Mouse (Mus musculus) liver, embryonic 15.5 days (tissue): ENCODE data around the gene Il2ra. TPM values are rescaled to one million over a fixed set of nuclear protein-coding genes. Genes with fewer than 3 reads are reported as not detected.

ENCODE experiments used
- ATAC-seq: fragments of 200-750 bp; cut with Nextera tagmentation; 2 replicates; pipeline ENCODE4 v1.8.0; 2017; ENCODE audit warnings: moderate number of reproducible peaks, mild to moderate bottlenecking, moderate library complexity; ENCODE audit not compliant: insufficient read depth
- H3K27ac ChIP-seq: fragments of 300-500 bp; sonication (generic); replicated peaks from 2 replicates; pipeline ENCODE4 v1.5.1; 2015; ENCODE audit warnings: mild to moderate bottlenecking, inconsistent platforms
- H3K27me3 ChIP-seq: fragments of 300-500 bp; sonication (generic); 2 replicates; pipeline ENCODE4 v1.6.1; 2015; ENCODE audit warnings: mild to moderate bottlenecking, inconsistent platforms
- H3K36me3 ChIP-seq: fragments of 300-500 bp; sonication (generic); replicated peaks from 2 replicates; pipeline ENCODE4 v1.6.1; 2015; ENCODE audit warnings: moderate library complexity, mild to moderate bottlenecking, inconsistent platforms
- H3K4me1 ChIP-seq: fragments of 300-500 bp; sonication (generic); replicated peaks from 2 replicates; pipeline ENCODE4 v1.6.1; 2015; ENCODE audit warnings: inconsistent platforms
- H3K4me2 ChIP-seq: fragments of 300-500 bp; sonication (generic); 2 replicates; pipeline ENCODE4 v1.6.1; 2015; ENCODE audit warnings: moderate library complexity, mild to moderate bottlenecking, inconsistent platforms
- H3K4me3 ChIP-seq: fragments of 300-500 bp; sonication (generic); replicated peaks from 2 replicates; pipeline ENCODE4 v1.5.1; 2015; ENCODE audit warnings: mild to moderate bottlenecking, inconsistent platforms
- H3K9ac ChIP-seq: fragments of 300-500 bp; sonication (generic); 2 replicates; pipeline ENCODE4 v1.6.1; 2015; ENCODE audit warnings: moderate library complexity, mild to moderate bottlenecking, inconsistent platforms
- H3K9me3 ChIP-seq: fragments of 300-500 bp; sonication (generic); replicated peaks from 2 replicates; pipeline ENCODE4 v1.6.1; 2016; ENCODE audit warnings: inconsistent platforms
- WGBS: fragments of 180-500 bp; shearing (Covaris S2); methylation state at CpG from one replicate; pipeline ENCODE4 v1.1.7; 2015; ENCODE audit warnings: mixed read lengths; ENCODE audit not compliant: insufficient replicate concordance; 5-methylcytosine and 5-hydroxymethylcytosine counted together
- polyA plus RNA-seq: library from polyadenylated mRNA; unstranded; fragments of >200 nt; fragmentation: Nextera tagmentation; extraction: Ambion mirVana; gene quantifications from 2 replicates; pipeline ENCODE4 v1.2.1, GENCODE M21; 2015

Il2ra gene
- polyA plus RNA-seq, 1 experiment from 2014 or later: not detected

GRCm38 (mm10) chr2:11623173-11623572 is 19.4 kb upstream of the Il2ra start:
- no peak overlapping the region for H3K4me2 ChIP-seq

GRCm38 (mm10) chr2:11623726-11624125 is 18.9 kb upstream of the Il2ra start:
- 70% methylated on average over 2 of the region's 2 CpGs for whole genome bisulfite sequencing
- Histone ChIP-seq H3K9me3 (no peaks in the 10 kb centered on the region), H3K27ac (no peak overlapping the region), H3K9ac (no peak overlapping the region), H3K36me3 (no peaks in the 10 kb centered on the region), H3K27me3 (no peaks in the 10 kb centered on the region), H3K4me1 (no peaks in the 10 kb centered on the region), H3K4me2 (no peak overlapping the region), H3K4me3 (no peak overlapping the region)
- ATAC-seq: no peak

More at GRCm38 (mm10) chr2:11623173-11623572, 19.4 kb upstream of the Il2ra start:
- Histone ChIP-seq H3K27ac (no peak overlapping the region), H3K36me3 (no peaks in the 10 kb centered on the region), H3K9me3 (no peaks in the 10 kb centered on the region), H3K9ac (no peak overlapping the region), H3K27me3 (no peaks in the 10 kb centered on the region), H3K4me1 (no peaks in the 10 kb centered on the region), H3K4me3 (no peak overlapping the region)
- no peak for ATAC-seq
- 66% methylated on average over 8 of the region's 8 CpGs for WGBS

GRCm38 (mm10) chr2:11625890-11626289 is 16.7 kb upstream of the Il2ra start, which contains the start of gene Gm17490:
TSS of gene Gm17490 (minus strand) at chr2:11626264.
- ATAC-seq: no peak
- 73% methylated on average over 5 of the region's 5 CpGs for WGBS
- no peaks in the 10 kb centered on the region for H3K27me3 ChIP-seq
- no peaks in the 10 kb centered on the region for H3K36me3 ChIP-seq
- H3K9me3 ChIP-seq: no peaks in the 10 kb centered on the region
- H3K27ac ChIP-seq: no peak within 1 kb of the TSS
- H3K4me3 ChIP-seq: no peak within 1 kb of the TSS
- no peaks in the 10 kb centered on the region for H3K4me1 ChIP-seq
- no peak within 1 kb of the TSS for H3K9ac ChIP-seq
- no peak within 1 kb of the TSS for H3K4me2 ChIP-seq

- no peak overlapping the region for H3K27ac ChIP-seq
- no peak overlapping the region for H3K4me2 ChIP-seq
- no peak for ATAC-seq
These were observed 7.6 kb upstream of the Il2ra start for GRCm38 (mm10) chr2:11635035-11635434.

GRCm38 (mm10) chr2:11635471-11636137 is 7.0 kb upstream of the Il2ra start:
- Histone ChIP-seq H3K9me3 (no peaks in the 10 kb centered on the region), H3K4me1 (no peaks in the 10 kb centered on the region), H3K36me3 (no peaks in the 10 kb centered on the region), H3K4me2 (no peak overlapping the region), H3K9ac (no peak overlapping the region), H3K4me3 (no peak overlapping the region), H3K27me3 (no peaks in the 10 kb centered on the region), H3K27ac (no peak overlapping the region)
- no peak for ATAC-seq
- 76% methylated on average over 5 of the region's 5 CpGs for WGBS

More at GRCm38 (mm10) chr2:11635035-11635434, 7.6 kb upstream of the Il2ra start:
- no peak overlapping the region for H3K4me3 ChIP-seq
- 66% methylated on average over 6 of the region's 6 CpGs for WGBS
- no peaks in the 10 kb centered on the region for H3K4me1 ChIP-seq
- no peaks in the 10 kb centered on the region for H3K36me3 ChIP-seq
- no peaks in the 10 kb centered on the region for H3K27me3 ChIP-seq
- no peak overlapping the region for H3K9ac ChIP-seq
- H3K9me3 ChIP-seq: no peaks in the 10 kb centered on the region

GRCm38 (mm10) chr2:11636138-11636480 is 6.5 kb upstream of the Il2ra start:
- Histone ChIP-seq H3K4me3 (no peak overlapping the region), H3K4me1 (no peaks in the 10 kb centered on the region), H3K9ac (no peak overlapping the region), H3K36me3 (no peaks in the 10 kb centered on the region), H3K27ac (no peak overlapping the region), H3K9me3 (no peaks in the 10 kb centered on the region), H3K27me3 (no peaks in the 10 kb centered on the region), H3K4me2 (no peak overlapping the region)
- WGBS: 62% methylated on average over 3 of the region's 3 CpGs
- no peak for ATAC-seq

- ATAC-seq: no peak
- WGBS: 9% methylated on average over 1 of the region's 1 CpGs
- no peaks in the 10 kb centered on the region for H3K27me3 ChIP-seq
These were observed 5.5 kb upstream of the Il2ra start for GRCm38 (mm10) chr2:11637115-11637514.

GRCm38 (mm10) chr2:11644057-11644456 is 1.4 kb downstream of the Il2ra start:
- no peak overlapping the region for H3K4me2 ChIP-seq
- no peak overlapping the region for H3K27ac ChIP-seq
- ATAC-seq: no peak
- no peak overlapping the region for H3K9ac ChIP-seq
- H3K36me3 ChIP-seq: no peaks in the 10 kb centered on the region
- H3K9me3 ChIP-seq: no peaks in the 10 kb centered on the region
- no peaks in the 10 kb centered on the region for H3K4me1 ChIP-seq
- H3K27me3 ChIP-seq: no peaks in the 10 kb centered on the region
- 53% methylated on average over 1 of the region's 1 CpGs for WGBS
- no peak overlapping the region for H3K4me3 ChIP-seq

More at GRCm38 (mm10) chr2:11637115-11637514, 5.5 kb upstream of the Il2ra start:
- Histone ChIP-seq H3K4me2 (no peak overlapping the region), H3K36me3 (no peaks in the 10 kb centered on the region), H3K27ac (no peak overlapping the region), H3K9ac (no peak overlapping the region), H3K4me3 (no peak overlapping the region), H3K4me1 (no peaks in the 10 kb centered on the region), H3K9me3 (no peaks in the 10 kb centered on the region)

- 62% methylated on average over 2 of the region's 2 CpGs for WGBS
- Histone ChIP-seq H3K27ac (no peak overlapping the region), H3K4me2 (no peak overlapping the region)
These were observed 2.7 kb downstream of the Il2ra start for GRCm38 (mm10) chr2:11645297-11645696.

GRCm38 (mm10) chr2:11651476-11651875 is 8.9 kb downstream of the Il2ra start:
- no peaks in the 10 kb centered on the region for H3K36me3 ChIP-seq
- no peak overlapping the region for H3K27ac ChIP-seq
- no peak overlapping the region for H3K4me3 ChIP-seq
- H3K27me3 ChIP-seq: no peaks in the 10 kb centered on the region
- ATAC-seq: no peak
- 41% methylated on average over 3 of the region's 3 CpGs for WGBS
- H3K9ac ChIP-seq: no peak overlapping the region
- H3K4me2 ChIP-seq: no peak overlapping the region
- H3K4me1 ChIP-seq: no peaks in the 10 kb centered on the region
- no peaks in the 10 kb centered on the region for H3K9me3 ChIP-seq

More at GRCm38 (mm10) chr2:11645297-11645696, 2.7 kb downstream of the Il2ra start:
- H3K4me3 ChIP-seq: no peak overlapping the region
- H3K9me3 ChIP-seq: no peaks in the 10 kb centered on the region
- H3K36me3 ChIP-seq: no peaks in the 10 kb centered on the region
- H3K27me3 ChIP-seq: no peaks in the 10 kb centered on the region
- H3K4me1 ChIP-seq: no peaks in the 10 kb centered on the region
- ATAC-seq: no peak
- no peak overlapping the region for H3K9ac ChIP-seq

- H3K9me3 ChIP-seq: no peaks in the 10 kb centered on the region
- H3K4me3 ChIP-seq: no peak overlapping the region
- WGBS: 60% methylated on average over 3 of the region's 3 CpGs
- no peaks in the 10 kb centered on the region for H3K36me3 ChIP-seq
- no peak overlapping the region for H3K4me2 ChIP-seq
- H3K4me1 ChIP-seq: no peaks in the 10 kb centered on the region
- no peak overlapping the region for H3K27ac ChIP-seq
- no peak overlapping the region for H3K9ac ChIP-seq
- no peak for ATAC-seq
- no peaks in the 10 kb centered on the region for H3K27me3 ChIP-seq
These were observed 9.6 kb downstream of the Il2ra start for GRCm38 (mm10) chr2:11652196-11652595.

- H3K9me3 ChIP-seq: no peaks in the 10 kb centered on the region
- H3K9ac ChIP-seq: no peak overlapping the region
- 22% methylated on average over 2 of the region's 2 CpGs for WGBS
- no peaks in the 10 kb centered on the region for H3K4me1 ChIP-seq
- H3K27ac ChIP-seq: no peak overlapping the region
- H3K4me2 ChIP-seq: no peak overlapping the region
- no peaks in the 10 kb centered on the region for H3K27me3 ChIP-seq
- no peaks in the 10 kb centered on the region for H3K36me3 ChIP-seq
- no peak overlapping the region for H3K4me3 ChIP-seq
- ATAC-seq: no peak
These were observed 10.2 kb downstream of the Il2ra start for GRCm38 (mm10) chr2:11652780-11653179.
